Mouse (Mus musculus) heart, embryonic 16.5 days (tissue): ENCODE measurements at regions not wholly inside any gene's neighbourhood (a gene's known extent, or its start where the extent isn't known, plus 50 kb on each side); places are given as distances from the start of the nearest gene placed in this dataset.

Source experiments
- ATAC-seq: fragments of 200-750 bp; cut with Nextera tagmentation; replicated peaks from 2 replicates; pipeline ENCODE4 v1.8.0; 2017; ENCODE audit warnings: moderate number of reproducible peaks; ENCODE audit not compliant: insufficient read depth, low FRiP score; ENCODE audit errors: extremely low read depth
- H3K27ac ChIP-seq: fragments of 300-500 bp; sonication (generic); 2 replicates; pipeline ENCODE4 v1.5.1; 2014; ENCODE audit warnings: mild to moderate bottlenecking, low read length, control low read depth, moderate library complexity
- H3K27me3 ChIP-seq: fragments of 300-500 bp; sonication (generic); 2 replicates; pipeline ENCODE4 v1.6.1; 2014; ENCODE audit warnings: low read length, mixed read lengths; ENCODE audit not compliant: control insufficient read depth, insufficient read depth
- H3K36me3 ChIP-seq: fragments of 300-500 bp; sonication (generic); 2 replicates; pipeline ENCODE4 v1.6.1; 2014; ENCODE audit not compliant: control insufficient read depth, insufficient read depth
- H3K4me1 ChIP-seq: fragments of 300-500 bp; sonication (generic); 2 replicates; pipeline ENCODE4 v1.6.1; 2014; ENCODE audit warnings: low read length, mixed read lengths; ENCODE audit not compliant: control insufficient read depth, insufficient read depth
- H3K4me2 ChIP-seq: fragments of 300-500 bp; sonication (generic); 2 replicates; pipeline ENCODE4 v1.6.1; 2014; ENCODE audit warnings: low read depth, mild to moderate bottlenecking, control low read depth, low read length
- H3K4me3 ChIP-seq: fragments of 300-500 bp; sonication (generic); 2 replicates; pipeline ENCODE4 v1.5.1; 2014; ENCODE audit warnings: mild to moderate bottlenecking, control low read depth, low read length
- H3K9ac ChIP-seq: fragments of 300-500 bp; sonication (generic); 2 replicates; pipeline ENCODE4 v1.6.1; 2014; ENCODE audit warnings: low read length, control low read depth
- H3K9me3 ChIP-seq: fragments of 300-500 bp; sonication (generic); replicated peaks from 2 replicates; pipeline ENCODE4 v1.6.1; 2016; ENCODE audit warnings: low read length; ENCODE audit not compliant: control insufficient read depth
- WGBS: fragments of 180-500 bp; shearing (Covaris S2); extraction: QIAGEN DNeasy Blood & Tissue Kit; methylation state at CpG from one replicate; pipeline ENCODE4 v1.1.7; 2014; 5-methylcytosine and 5-hydroxymethylcytosine counted together

GRCm38 (mm10) chr7:115057736-115058135 lies 314.2 kb downstream of the Insc start:
- Histone ChIP-seq H3K27ac (no peak overlapping the region), H3K36me3 (no peaks in the 10 kb centered on the region), H3K9me3 (no peaks in the 10 kb centered on the region), H3K4me1 (peaks cover 5% of the 10 kb centered on the region; the same call in 1 of the 2 replicates), H3K27me3 (no peaks in the 10 kb centered on the region), H3K9ac (no peak overlapping the region), H3K4me3 (no peak overlapping the region), H3K4me2 (no peak overlapping the region)
- no peak for ATAC-seq
- 24% methylated on average over 3 of the region's 3 CpGs for WGBS

GRCm38 (mm10) chr7:115060171-115060570 lies 316.7 kb downstream of the Insc start:
- Histone ChIP-seq H3K4me3 (no peak overlapping the region), H3K4me2 (no peak overlapping the region), H3K36me3 (no peaks in the 10 kb centered on the region), H3K27me3 (no peaks in the 10 kb centered on the region), H3K27ac (no peak overlapping the region), H3K9ac (no peak overlapping the region), H3K4me1 (peaks cover 5% of the 10 kb centered on the region; the same call in 1 of the 2 replicates), H3K9me3 (no peaks in the 10 kb centered on the region)
- no peak for ATAC-seq
- 56% methylated on average over 5 of the region's 5 CpGs for WGBS

- no peak overlapping the region for H3K27ac ChIP-seq
- no peak overlapping the region for H3K9ac ChIP-seq
- no peak overlapping the region for H3K4me3 ChIP-seq
- no peaks in the 10 kb centered on the region for H3K36me3 ChIP-seq
- H3K9me3 ChIP-seq: no peaks in the 10 kb centered on the region
- H3K4me2 ChIP-seq: no peak overlapping the region
- no peak for ATAC-seq
- H3K27me3 ChIP-seq: no peaks in the 10 kb centered on the region
- 53% methylated on average over 3 of the region's 3 CpGs for WGBS
- no peaks in the 10 kb centered on the region for H3K4me1 ChIP-seq
These were observed 319.3 kb downstream of the Insc start for GRCm38 (mm10) chr7:115062817-115063216.

GRCm38 (mm10) chr7:115067641-115068040 lies 324.1 kb downstream of the Insc start:
- H3K4me1 ChIP-seq: no peaks in the 10 kb centered on the region
- no peaks in the 10 kb centered on the region for H3K27me3 ChIP-seq
- H3K4me2 ChIP-seq: no peak overlapping the region
- WGBS: 76% methylated on average over 2 of the region's 2 CpGs
- no peak overlapping the region for H3K27ac ChIP-seq
- H3K4me3 ChIP-seq: no peak overlapping the region
- H3K9me3 ChIP-seq: no peaks in the 10 kb centered on the region
- H3K36me3 ChIP-seq: no peaks in the 10 kb centered on the region
- ATAC-seq: no peak
- H3K9ac ChIP-seq: no peak overlapping the region

GRCm38 (mm10) chr7:115073406-115073805 lies 329.9 kb downstream of the Insc start:
- no peaks in the 10 kb centered on the region for H3K27me3 ChIP-seq
- no peak overlapping the region for H3K9ac ChIP-seq
- H3K4me1 ChIP-seq: no peaks in the 10 kb centered on the region
- ATAC-seq: no peak
- no peak overlapping the region for H3K4me2 ChIP-seq
- H3K9me3 ChIP-seq: no peaks in the 10 kb centered on the region
- 63% methylated on average over 2 of the region's 2 CpGs for WGBS
- no peaks in the 10 kb centered on the region for H3K36me3 ChIP-seq
- no peak overlapping the region for H3K4me3 ChIP-seq
- H3K27ac ChIP-seq: no peak overlapping the region

- WGBS: 78% methylated on average over 4 of the region's 4 CpGs
- H3K9ac ChIP-seq: no peak overlapping the region
- H3K4me2 ChIP-seq: no peak overlapping the region
- ATAC-seq: no peak
- no peaks in the 10 kb centered on the region for H3K9me3 ChIP-seq
- H3K27me3 ChIP-seq: no peaks in the 10 kb centered on the region
- no peaks in the 10 kb centered on the region for H3K36me3 ChIP-seq
- H3K4me1 ChIP-seq: no peaks in the 10 kb centered on the region
- H3K27ac ChIP-seq: no peak overlapping the region
- H3K4me3 ChIP-seq: no peak overlapping the region
These were observed 333.3 kb downstream of the Insc start for GRCm38 (mm10) chr7:115076781-115077180.

GRCm38 (mm10) chr7:115084711-115085380 lies 341.4 kb downstream of the Insc start:
- H3K9ac ChIP-seq: no peak overlapping the region
- H3K27ac ChIP-seq: no peak overlapping the region
- WGBS: 62% methylated on average over 3 of the region's 3 CpGs
- H3K27me3 ChIP-seq: no peaks in the 10 kb centered on the region
- H3K4me3 ChIP-seq: no peak overlapping the region
- no peak overlapping the region for H3K4me2 ChIP-seq
- ATAC-seq: no peak
- no peaks in the 10 kb centered on the region for H3K4me1 ChIP-seq
- no peaks in the 10 kb centered on the region for H3K9me3 ChIP-seq
- no peaks in the 10 kb centered on the region for H3K36me3 ChIP-seq

GRCm38 (mm10) chr7:115086542-115087448 lies 343.3 kb downstream of the Insc start:
- no peak for ATAC-seq

GRCm38 (mm10) chr7:115092481-115093050 lies 349.1 kb downstream of the Insc start:
- Histone ChIP-seq H3K9ac (no peak overlapping the region), H3K9me3 (no peaks in the 10 kb centered on the region), H3K27me3 (no peaks in the 10 kb centered on the region), H3K36me3 (no peaks in the 10 kb centered on the region), H3K27ac (no peak overlapping the region), H3K4me1 (no peaks in the 10 kb centered on the region), H3K4me3 (no peak overlapping the region), H3K4me2 (no peak overlapping the region)
- WGBS: 72% methylated on average over 3 of the region's 3 CpGs
- ATAC-seq: no peak

More at GRCm38 (mm10) chr7:115086542-115087448, 343.3 kb downstream of the Insc start:
- Histone ChIP-seq H3K9me3 (no peaks in the 10 kb centered on the region), H3K27me3 (no peaks in the 10 kb centered on the region), H3K9ac (no peak overlapping the region), H3K4me2 (no peak overlapping the region), H3K4me1 (no peaks in the 10 kb centered on the region), H3K36me3 (no peaks in the 10 kb centered on the region), H3K4me3 (no peak overlapping the region), H3K27ac (no peak overlapping the region)
- 65% methylated on average over 4 of the region's 4 CpGs for WGBS
